Mouse (Mus musculus) forelimb bud, embryonic 11.5 days (tissue): ENCODE data around the gene Nepn.

ENCODE experiments used
- DNase-seq: peaks from one replicate; pipeline ENCODE4 v3.0.0-alpha.2; 2012; ENCODE audit warnings: low read depth, low spot score

Gene Nepn

GRCm38 (mm10) chr10:52405160-52405559 is 16.4 kb downstream of the Nepn start:
- DNase-seq: no peak

- no peak for DNase-seq
Observed at GRCm38 (mm10) chr10:52407526-52407925, 18.8 kb downstream of the Nepn start.

- no peak for DNase-seq
Observed at GRCm38 (mm10) chr10:52415020-52415419, 26.2 kb downstream of the Nepn start.

- no peak for DNase-seq
Observed at GRCm38 (mm10) chr10:52416458-52416857, 27.7 kb downstream of the Nepn start.

GRCm38 (mm10) chr10:52417299-52417997 is 28.7 kb downstream of the Nepn start, which contains the start of gene Nus1:
Nus1 (plus strand) TSS chr10:52417547.
- peak; percentile 96 for DNase-seq

GRCm38 (mm10) chr10:52417998-52418860 is 29.5 kb downstream of the Nepn start:
- DNase-seq: peak; percentile 41

GRCm38 (mm10) chr10:52418931-52419330 is 30.2 kb downstream of the Nepn start:
- DNase-seq: no peak

- DNase-seq: no peak
Observed at GRCm38 (mm10) chr10:52419402-52419801, 30.6 kb downstream of the Nepn start.

- DNase-seq: no peak
Observed at GRCm38 (mm10) chr10:52420526-52420925, 31.8 kb downstream of the Nepn start.

- DNase-seq: no peak
Observed at GRCm38 (mm10) chr10:52421716-52422115, 32.9 kb downstream of the Nepn start.

- DNase-seq: no peak
Observed at GRCm38 (mm10) chr10:52423097-52423496, 34.3 kb downstream of the Nepn start.

- DNase-seq: no peak
Observed at GRCm38 (mm10) chr10:52426314-52426980, 37.7 kb downstream of the Nepn start.

GRCm38 (mm10) chr10:52427634-52428415 is 39.1 kb downstream of the Nepn start:
- DNase-seq: no peak

- no peak for DNase-seq
Observed at GRCm38 (mm10) chr10:52430953-52431352, 42.2 kb downstream of the Nepn start.

- DNase-seq: no peak
Observed at GRCm38 (mm10) chr10:52434836-52435235, 46.1 kb downstream of the Nepn start.
